In the genomic region with DNA sequence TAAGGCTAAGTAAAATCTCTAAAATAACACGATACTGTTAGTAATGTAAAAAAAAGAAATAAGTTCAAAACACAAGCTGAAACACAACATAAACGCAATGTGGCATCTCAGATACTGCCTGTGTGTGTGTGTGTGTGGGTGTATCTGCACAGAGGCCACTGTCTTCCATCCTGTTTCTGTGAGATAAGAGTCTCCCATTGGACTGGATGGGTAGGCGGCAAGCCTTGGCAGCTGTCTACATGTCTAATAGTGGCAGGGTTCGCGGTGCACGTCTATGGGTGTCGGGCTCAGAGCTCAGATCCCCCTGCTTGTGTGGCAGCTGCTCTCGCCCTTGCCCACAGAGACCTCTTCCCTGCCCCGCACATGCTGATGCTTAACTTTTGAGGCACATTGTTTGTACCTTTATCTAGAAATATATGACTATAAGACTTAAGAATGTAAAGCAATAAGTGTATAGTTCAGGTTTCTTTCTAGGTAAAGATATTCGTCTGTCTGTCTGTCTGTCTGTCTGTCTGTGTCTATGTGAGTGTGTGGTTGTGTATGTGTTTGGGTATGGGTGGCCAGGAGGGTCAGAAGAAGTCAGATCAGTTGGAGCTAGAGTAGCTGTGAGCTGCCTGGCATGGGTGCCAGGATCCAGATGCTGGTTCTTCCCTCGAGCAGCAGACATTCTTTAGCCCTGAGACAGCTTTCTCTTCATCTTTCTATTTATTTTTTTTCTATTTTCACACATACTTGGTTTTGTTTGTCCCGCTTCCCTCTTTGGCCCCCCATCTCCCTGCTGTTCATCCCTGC, we compare ENCODE assay signal across 15 mouse cellular contexts. TPM values are rescaled to one million over a fixed set of nuclear protein-coding genes. Genes with fewer than 3 reads are reported as not detected.
A peak's percentile ranks its signal among the peaks of the same experiment; 100 is the strongest.
DNase-seq lines count a peak whose midpoint lies in the region; ATAC-seq and TF ChIP-seq lines count a peak whose summit lies in the region.
"Had no signal": no experiment of that assay in that cellular context is flagged by ENCODE, and none has a peak within 500 bp of the region (broad histone marks: within the 10 kb centered on the region; RNA-seq: fewer than 3 reads in every experiment).

No protein-coding gene starts in this region.

- H3K27me3 ChIP-seq in midbrain, embryonic 11.5 days (ENCODE audit: control insufficient read depth, insufficient read depth, low read length) = no peaks in the 10 kb centered on the region
- no peaks in the 10 kb centered on the region for H3K27me3 ChIP-seq in midbrain, embryonic 14.5 days (ENCODE audit: control insufficient read depth, insufficient read depth, low read length)
- no peaks in the 10 kb centered on the region for H3K27me3 ChIP-seq in liver, embryonic 14.5 days (ENCODE audit: control insufficient read depth, insufficient read depth, low read length)
- H3K27me3 ChIP-seq in hindbrain, embryonic 14.5 days (ENCODE audit: control insufficient read depth, insufficient read depth, low read length) = no peaks in the 10 kb centered on the region
- H3K27me3 ChIP-seq: embryonic facial prominence, embryonic 12.5 days; limb, embryonic 12.5 days had no signal

- no peak overlapping the region for H3K27ac ChIP-seq in midbrain, embryonic 11.5 days (ENCODE audit: low read depth, low read length)
- no peak overlapping the region for H3K27ac ChIP-seq in midbrain, embryonic 14.5 days (replicated peaks; ENCODE audit: low read depth, low read length)
- H3K27ac ChIP-seq in liver, embryonic 14.5 days = peak overlapping the region; percentile 96
- no peak overlapping the region for H3K27ac ChIP-seq in layer of hippocampus, adult 2 months
- H3K27ac ChIP-seq in hindbrain, embryonic 14.5 days = no peak overlapping the region
- H3K27ac ChIP-seq: embryonic facial prominence, embryonic 12.5 days; limb, embryonic 12.5 days; macrophage had no signal

- no peak overlapping the region for H3K4me2 ChIP-seq in midbrain, embryonic 11.5 days
- H3K4me2 ChIP-seq in midbrain, embryonic 14.5 days (ENCODE audit: low read length) = no peak overlapping the region
- peak overlapping the region; percentile 74 for H3K4me2 ChIP-seq in liver, embryonic 14.5 days (ENCODE audit: low read depth)
- H3K4me2 ChIP-seq in hindbrain, embryonic 14.5 days (replicated peaks) = no peak overlapping the region
- H3K4me2 ChIP-seq: embryonic facial prominence, embryonic 12.5 days; limb, embryonic 12.5 days had no signal

- 0 out of 2 replicates have a peak, but pooled peaks have one; percentile 33 for ATAC-seq in midbrain, embryonic 11.5 days (ENCODE audit: low FRiP score)
- ATAC-seq in midbrain, embryonic 14.5 days (ENCODE audit: low FRiP score, low TSS enrichment) = no peak
- peak; percentile 99 for ATAC-seq in liver, embryonic 14.5 days (ENCODE audit: insufficient read depth)
- ATAC-seq in hindbrain, embryonic 14.5 days (ENCODE audit: low FRiP score) = no peak
- ATAC-seq: forebrain, embryonic 16.5 days; inflammation-experienced regulatory T-cells, adult 6 months had no signal

- no peaks in the 10 kb centered on the region for H3K4me1 ChIP-seq in midbrain, embryonic 11.5 days (ENCODE audit: control insufficient read depth, insufficient read depth, low read length)
- H3K4me1 ChIP-seq in midbrain, embryonic 14.5 days (ENCODE audit: control insufficient read depth, insufficient read depth, low read length) = no peaks in the 10 kb centered on the region
- H3K4me1 ChIP-seq in liver, embryonic 14.5 days (replicated peaks; ENCODE audit: control insufficient read depth in 2 of 2, insufficient read depth in 2 of 2, low read length in 1 of 2) = peaks cover 34 to 40% of the 10 kb centered on the region in 2 experiments
- H3K4me1 ChIP-seq in hindbrain, embryonic 14.5 days (replicated peaks; ENCODE audit: control insufficient read depth, insufficient read depth, low read length) = no peaks in the 10 kb centered on the region
- H3K4me1 ChIP-seq: embryonic facial prominence, embryonic 12.5 days; limb, embryonic 12.5 days had no signal

- no peaks in the 10 kb centered on the region for H3K36me3 ChIP-seq in midbrain, embryonic 11.5 days (ENCODE audit: control insufficient read depth, insufficient read depth, low read length)
- H3K36me3 ChIP-seq in midbrain, embryonic 14.5 days (ENCODE audit: control insufficient read depth, insufficient read depth, low read length) = no peaks in the 10 kb centered on the region
- H3K36me3 ChIP-seq in liver, embryonic 14.5 days (replicated peaks; ENCODE audit: control insufficient read depth, insufficient read depth, low read depth) = peaks cover 5% of the 10 kb centered on the region
- H3K36me3 ChIP-seq in hindbrain, embryonic 14.5 days (replicated peaks; ENCODE audit: control insufficient read depth, insufficient read depth) = no peaks in the 10 kb centered on the region
- H3K36me3 ChIP-seq: embryonic facial prominence, embryonic 12.5 days had no signal

- WGBS in midbrain, embryonic 11.5 days = 88% methylated on average over 12 of the region's 12 CpGs
- WGBS in midbrain, embryonic 14.5 days = 88% methylated on average over 12 of the region's 12 CpGs
- WGBS in liver, embryonic 14.5 days (ENCODE audit: insufficient replicate concordance) = 12% methylated on average over 12 of the region's 12 CpGs
- 89% methylated on average over 12 of the region's 12 CpGs for WGBS in hindbrain, embryonic 14.5 days

- no peak overlapping the region for H3K9ac ChIP-seq in midbrain, embryonic 11.5 days (ENCODE audit: low read length)
- no peak overlapping the region for H3K9ac ChIP-seq in midbrain, embryonic 14.5 days (replicated peaks; ENCODE audit: low read length)
- H3K9ac ChIP-seq in liver, embryonic 14.5 days (replicated peaks) = peak overlapping the region; percentile 79
- H3K9ac ChIP-seq in hindbrain, embryonic 14.5 days = no peak overlapping the region
- H3K9ac ChIP-seq: embryonic facial prominence, embryonic 12.5 days; limb, embryonic 12.5 days had no signal

- no peaks in the 10 kb centered on the region for H3K9me3 ChIP-seq in midbrain, embryonic 11.5 days (ENCODE audit: control insufficient read depth, low read length)
- no peaks in the 10 kb centered on the region for H3K9me3 ChIP-seq in midbrain, embryonic 14.5 days (ENCODE audit: control insufficient read depth, low read length)
- no peaks in the 10 kb centered on the region for H3K9me3 ChIP-seq in liver, embryonic 14.5 days (ENCODE audit: control insufficient read depth, low read length)
- H3K9me3 ChIP-seq in hindbrain, embryonic 14.5 days (ENCODE audit: control insufficient read depth, low read length) = no peaks in the 10 kb centered on the region
- H3K9me3 ChIP-seq: embryonic facial prominence, embryonic 12.5 days; limb, embryonic 12.5 days had no signal

- no peak overlapping the region for H3K4me3 ChIP-seq in midbrain, embryonic 11.5 days (ENCODE audit: low read depth, low read length)
- no peak overlapping the region for H3K4me3 ChIP-seq in midbrain, embryonic 14.5 days (replicated peaks; ENCODE audit: low read depth, low read length)
- H3K4me3 ChIP-seq in liver, embryonic 14.5 days (ENCODE audit: insufficient read depth in 1 of 2, low read depth in 2 of 2, low read length in 2 of 2) = peak overlapping the region; percentile 39 to 42; a peak in 3 of 4 replicates
- no peak overlapping the region for H3K4me3 ChIP-seq in layer of hippocampus, adult 2 months
- no peak overlapping the region for H3K4me3 ChIP-seq in hindbrain, embryonic 14.5 days (replicated peaks; ENCODE audit: low read length)
- H3K4me3 ChIP-seq: embryonic facial prominence, embryonic 12.5 days; limb, embryonic 12.5 days had no signal

- TF ChIP-seq EP300 in liver, embryonic 14.5 days (IDR thresholded peaks at IDR 0.05; ENCODE audit: low read depth) = peak; percentile 99

- no peak for TF ChIP-seq CTCF in liver, embryonic 14.5 days (IDR thresholded peaks at IDR 0.05; ENCODE audit: low read depth)
- TF ChIP-seq CTCF in layer of hippocampus, adult 2 months (conservative IDR thresholded peaks at IDR 0.05) = no peak

- DNase-seq in midbrain, embryonic 11.5 days (ENCODE audit: low spot score, missing footprints) = no peak
- no peak for DNase-seq in midbrain, embryonic 14.5 days
- DNase-seq in c-Kit-positive CD71-positive TER-119-negative erythroid progenitor cells, embryonic 14.5 days (ENCODE audit: low read depth) = peak; percentile 83
- peak; percentile 91 to 94 (median 93) for DNase-seq in liver, embryonic 14.5 days (ENCODE audit: low read depth in 3 of 3, low spot score in 3 of 3)
- DNase-seq in spleen, postnatal 4 days (ENCODE audit: low spot score in 2 of 2) = peak; percentile 73 to 85
- DNase-seq in cerebellum, postnatal 14 days = no peak
- DNase-seq in layer of hippocampus, adult 2 months (ENCODE audit: low spot score in 2 of 2) = no peak
- no peak for DNase-seq in hindbrain, embryonic 14.5 days (ENCODE audit: low spot score)
- DNase-seq: cerebellum, adult 18-20 months; layer of hippocampus, adult 9-11 months had no signal

RNA-seq across cellular contexts. Expression of a gene that starts 6.9 kb away (rescaled TPM):
- 25.2 and 27.1 TPM in 2 replicates for polyA plus RNA-seq in midbrain, embryonic 11.5 days (2014; fragmentation: Nextera tagmentation; extraction: Ambion mirVana)
- 19.9 and 20.1 TPM in 2 replicates for polyA plus RNA-seq in midbrain, embryonic 14.5 days (2014; fragmentation: Nextera tagmentation; extraction: Ambion mirVana)
- polyA plus RNA-seq in liver, embryonic 14.5 days (2012; rRNA removed) = 20.7 and 32.8 TPM in 2 replicates
- 46.3 and 51.1 TPM in 2 replicates for polyA plus RNA-seq in liver, embryonic 14.5 days (2014; fragmentation: Nextera tagmentation; extraction: Ambion mirVana)
- total RNA-seq in layer of hippocampus, adult 2 months (2021) = 10 to 100 TPM; 42.9 to 45.3 TPM
- 18.7 and 20.7 TPM in 2 replicates for polyA plus RNA-seq in hindbrain, embryonic 14.5 days (2014; fragmentation: Nextera tagmentation; extraction: Ambion mirVana)

Comparison
In these comparisons a context has a peak if more than half of its experiments do, and no peak if none do; other contexts are left out.
1. ATAC-seq: peak in midbrain, embryonic 11.5 days (single experiment) and liver, embryonic 14.5 days (single experiment); none in midbrain, embryonic 14.5 days (single experiment) and hindbrain, embryonic 14.5 days (single experiment).
2. DNase-seq: peak in c-Kit-positive CD71-positive TER-119-negative erythroid progenitor cells, embryonic 14.5 days (single experiment), liver, embryonic 14.5 days (3 of 3) and spleen, postnatal 4 days (2 of 2); none in midbrain, embryonic 11.5 days (single experiment), midbrain, embryonic 14.5 days (single experiment), cerebellum, postnatal 14 days (0 of 2), layer of hippocampus, adult 2 months (0 of 2) and hindbrain, embryonic 14.5 days (single experiment).
3. H3K4me3 ChIP-seq: peak in liver, embryonic 14.5 days (2 of 2); none in midbrain, embryonic 11.5 days (single experiment), midbrain, embryonic 14.5 days (single experiment), layer of hippocampus, adult 2 months (single experiment) and hindbrain, embryonic 14.5 days (single experiment).